Mouse (Mus musculus): ENCODE measurements around the gene Rsc1a1.
A peak's percentile ranks its signal among the peaks of the same experiment; 100 is the strongest.

Rsc1a1 gene

DNA sequence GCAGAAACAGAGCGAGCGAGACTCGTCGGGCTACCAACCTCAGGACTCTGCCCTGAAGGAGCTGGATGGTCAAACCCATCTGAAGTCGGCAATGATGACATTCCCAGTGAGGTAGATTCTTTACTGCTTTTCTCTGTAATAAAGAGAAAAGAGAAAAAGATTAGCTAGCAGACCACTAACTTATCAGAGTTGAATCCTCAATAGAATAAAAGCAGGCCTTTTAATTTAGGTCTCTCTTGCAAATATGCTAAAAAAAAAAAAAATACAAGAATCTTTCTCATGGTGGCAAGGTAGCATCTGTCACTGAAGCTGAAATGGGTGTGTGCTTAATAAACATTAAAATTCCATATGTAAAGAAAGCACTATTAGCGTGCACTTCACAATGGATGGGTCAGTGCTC is at the start of gene Rsc1a1:
TSS of gene Rsc1a1 (minus strand) at position 101 of the 400 bp plus-strand sequence.
- no peak for DNase-seq

- no peak for DNase-seq
Measured at GRCm38 (mm10) chr4:141735206-141735560, 49.8 kb upstream of the Rsc1a1 start.

- DNase-seq = peak; percentile 94
Measured at GRCm38 (mm10) chr4:141734446-141735205, 49.2 kb upstream of the Rsc1a1 start.

DNA sequence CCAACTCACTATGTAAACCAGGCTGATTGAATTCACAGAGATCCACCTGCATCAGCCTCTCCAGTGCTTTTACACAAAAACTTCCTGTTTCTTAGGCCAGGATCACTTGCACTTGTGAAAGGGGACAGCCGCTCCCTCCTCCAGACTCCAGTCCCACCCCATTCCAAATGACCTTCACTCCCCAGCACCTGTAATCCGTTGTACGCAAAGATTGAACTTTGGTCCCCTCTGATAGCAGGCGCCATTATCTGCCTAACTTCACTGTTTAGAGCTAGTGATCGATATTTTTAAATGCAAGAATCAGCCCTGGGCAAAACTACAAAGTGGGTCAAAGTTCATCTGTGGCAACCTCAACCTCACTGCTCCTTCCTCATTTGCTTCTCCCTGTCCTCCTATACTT is 46.4 kb upstream of the Rsc1a1 start:
- no peak for DNase-seq

DNA sequence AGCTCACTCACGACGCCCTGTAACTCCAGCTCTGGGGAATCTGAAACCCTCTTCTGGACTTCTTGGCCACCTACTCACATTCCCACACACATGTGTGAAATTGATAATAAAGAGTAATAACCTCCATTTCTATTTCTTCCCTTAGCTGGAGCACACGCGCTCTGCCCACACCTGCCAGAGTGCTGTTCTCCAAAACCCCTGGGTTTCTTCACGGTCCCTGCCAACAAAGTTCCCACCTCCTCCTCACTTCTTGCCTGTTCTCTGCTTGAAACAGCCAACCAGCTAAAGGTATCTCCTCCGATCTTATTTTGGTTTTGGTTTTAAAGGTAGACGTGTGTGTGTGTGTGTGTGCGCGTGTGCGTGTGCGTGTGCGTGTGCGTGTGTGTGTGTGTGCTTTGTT is 45.0 kb upstream of the Rsc1a1 start:
- DNase-seq = no peak

DNA sequence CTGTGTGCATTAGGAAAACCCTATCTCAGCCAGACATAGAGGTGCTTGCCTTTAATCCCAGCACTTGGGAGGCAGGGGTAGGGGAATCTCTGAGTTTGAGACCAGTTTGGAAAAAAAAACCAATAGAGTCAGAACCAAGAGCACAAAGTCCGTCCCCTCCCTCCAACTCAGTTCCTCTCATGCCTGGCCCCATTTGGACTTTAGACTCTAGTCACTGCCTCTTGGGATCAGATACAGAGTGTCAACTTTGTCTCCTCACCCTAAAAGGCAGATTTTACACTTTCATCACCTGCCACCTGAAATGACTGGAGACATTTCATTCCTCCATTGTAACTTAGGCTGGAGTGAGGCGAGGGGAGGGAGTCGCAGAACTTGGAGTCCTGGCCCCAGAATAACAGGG is 43.9 kb upstream of the Rsc1a1 start:
- DNase-seq = no peak

DNA sequence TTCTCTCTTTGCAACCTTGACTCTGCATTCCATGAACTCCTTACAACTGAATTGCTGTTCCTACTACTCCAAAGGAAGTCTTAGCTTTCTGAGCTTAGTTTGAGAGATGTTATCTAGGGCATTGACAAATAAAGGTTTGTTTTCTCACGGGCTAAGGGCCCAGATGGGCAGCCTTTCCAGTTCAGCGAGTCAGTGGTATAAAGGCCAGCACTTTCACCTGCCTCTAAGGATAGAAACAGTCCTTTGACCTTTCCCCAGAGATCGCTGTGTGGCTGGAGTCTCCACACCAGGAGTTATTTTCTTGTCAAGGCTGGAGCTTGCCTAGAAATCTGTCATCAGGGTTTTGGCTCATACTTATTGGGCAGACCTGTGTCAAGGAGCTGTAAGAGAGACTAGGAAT is 40.3 kb upstream of the Rsc1a1 start:
- DNase-seq = no peak

DNA sequence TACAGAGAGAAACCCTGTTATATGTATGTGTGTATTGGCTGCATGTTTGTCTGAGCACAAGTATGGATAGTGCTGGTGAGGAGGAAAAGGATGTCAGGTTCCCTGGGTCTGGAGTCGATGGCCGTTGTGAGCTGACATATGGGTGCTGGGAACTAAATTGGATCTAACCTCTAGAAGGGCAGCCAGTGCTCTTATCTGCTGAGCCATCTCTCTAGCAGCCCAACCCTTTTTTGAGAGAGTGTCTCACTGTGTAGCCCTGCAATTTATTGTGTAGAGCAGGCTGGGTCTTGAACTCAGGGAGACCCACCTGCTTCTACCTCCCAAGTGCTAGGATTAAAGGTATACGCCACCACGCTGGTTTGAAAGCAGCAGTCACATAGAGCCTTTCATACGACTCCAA is 39.9 kb upstream of the Rsc1a1 start:
- DNase-seq = no peak

GRCm38 (mm10) chr4:141724594-141724993 is 39.2 kb upstream of the Rsc1a1 start:
- no peak for DNase-seq

GRCm38 (mm10) chr4:141723673-141724068 is 38.3 kb upstream of the Rsc1a1 start:
- DNase-seq = peak; percentile 11

DNA sequence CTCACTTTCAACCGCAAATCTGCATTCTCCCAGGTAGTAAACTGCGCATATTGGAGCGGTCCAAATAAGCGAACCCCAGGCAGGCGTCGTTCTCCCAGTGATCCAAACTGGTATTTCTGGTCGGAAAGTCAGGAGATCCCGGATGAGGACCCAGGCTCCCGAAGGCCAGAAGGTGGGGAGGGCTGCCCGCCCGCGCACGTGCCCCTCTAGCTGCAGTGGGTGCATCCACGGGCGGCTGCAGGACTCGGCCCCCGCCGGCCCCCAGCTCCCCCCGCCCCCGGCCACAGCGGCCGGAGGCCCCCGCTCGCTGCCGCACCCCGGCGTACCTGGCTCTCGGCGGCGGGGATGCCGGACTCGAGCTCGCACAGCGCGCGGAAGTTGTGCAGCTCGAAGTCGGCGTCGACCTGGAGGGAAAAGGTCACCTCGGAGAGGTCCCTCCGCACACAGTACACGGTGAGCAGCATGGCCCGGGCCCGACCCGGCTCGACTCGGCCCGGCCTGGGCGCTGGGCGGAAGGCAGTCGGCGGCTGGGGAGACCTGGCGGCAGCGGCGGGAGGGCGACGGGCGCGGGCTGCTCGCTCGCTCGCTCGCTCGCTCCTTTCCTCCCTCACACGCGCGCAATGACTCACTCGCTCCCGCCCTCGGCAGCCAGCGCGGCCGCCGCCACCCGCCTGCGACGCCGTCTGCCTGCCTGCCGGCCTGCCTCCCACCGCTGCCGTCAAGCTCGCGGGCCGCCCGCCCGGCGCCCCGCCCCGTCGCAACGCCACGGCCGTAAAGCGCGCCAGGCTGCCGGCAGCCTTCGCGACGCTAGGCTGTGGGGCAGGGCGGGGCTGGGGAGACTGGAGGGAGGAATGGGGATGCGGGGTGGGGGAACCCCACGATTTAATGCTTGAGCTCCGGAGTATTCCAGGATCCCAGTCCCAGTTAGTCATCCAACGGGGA is 37.6 kb upstream of the Rsc1a1 start, which contains the start of gene Ddi2:
TSS of gene Ddi2 (minus strand) at position 689 of the 942 bp plus-strand sequence.
- DNase-seq = peak; percentile 94

GRCm38 (mm10) chr4:141721961-141722360 is 36.6 kb upstream of the Rsc1a1 start:
- DNase-seq = no peak

DNA sequence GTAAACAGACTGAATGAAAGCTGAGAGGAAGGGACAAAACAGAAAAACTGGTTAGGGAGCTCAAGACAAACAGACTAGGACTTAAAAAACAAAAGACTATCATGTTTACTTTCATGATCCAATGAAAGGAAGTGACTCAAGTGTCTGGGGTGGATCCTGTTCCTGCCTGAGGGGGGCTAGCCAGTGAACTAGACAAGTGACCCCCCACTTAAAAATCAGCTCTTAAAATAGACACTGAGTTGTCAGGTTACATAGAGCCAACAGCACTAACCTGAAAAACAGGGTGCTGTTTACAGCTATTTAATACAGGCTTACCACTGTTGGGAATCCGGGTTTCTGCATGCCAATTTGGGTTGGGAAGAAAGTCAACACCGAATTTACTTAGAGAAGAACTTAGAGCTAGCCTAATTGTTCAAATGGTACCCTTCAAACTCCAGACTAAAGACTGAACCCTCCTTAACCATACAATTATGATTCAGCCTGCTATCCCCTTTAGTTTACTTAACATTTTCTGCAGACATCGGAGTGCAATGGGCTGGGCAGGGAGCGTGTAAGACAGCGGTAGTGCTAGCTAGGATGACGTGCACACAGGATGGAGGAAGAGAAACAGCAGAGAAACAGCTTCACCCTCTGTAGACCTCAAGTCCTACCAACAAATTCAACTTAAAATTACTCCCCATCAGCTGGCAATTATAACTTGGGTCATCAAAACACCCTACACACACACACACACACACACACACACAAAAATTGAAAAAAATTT is 35.5 kb upstream of the Rsc1a1 start:
- DNase-seq = peak; percentile 17

- DNase-seq = no peak
Measured at GRCm38 (mm10) chr4:141719304-141719703, 33.9 kb upstream of the Rsc1a1 start.

DNA sequence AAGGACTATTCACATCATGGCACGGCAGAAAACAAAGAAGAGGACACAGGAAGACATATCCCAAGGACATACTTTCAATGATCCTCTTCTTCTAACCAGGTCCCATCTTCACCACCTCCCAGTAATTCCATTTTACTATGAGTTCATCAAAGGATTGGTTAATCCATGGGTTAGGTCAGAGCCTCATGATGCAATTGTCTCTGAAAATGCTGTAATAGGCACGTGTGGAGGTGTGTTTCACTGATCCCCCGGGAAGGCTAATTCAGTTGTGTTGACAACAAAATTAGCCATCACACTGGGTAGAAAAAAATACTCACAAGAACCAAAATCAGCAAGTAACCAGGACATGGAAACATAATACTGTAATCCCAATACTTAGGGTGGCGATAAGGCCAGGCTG is 32.2 kb upstream of the Rsc1a1 start:
- DNase-seq = no peak

DNA sequence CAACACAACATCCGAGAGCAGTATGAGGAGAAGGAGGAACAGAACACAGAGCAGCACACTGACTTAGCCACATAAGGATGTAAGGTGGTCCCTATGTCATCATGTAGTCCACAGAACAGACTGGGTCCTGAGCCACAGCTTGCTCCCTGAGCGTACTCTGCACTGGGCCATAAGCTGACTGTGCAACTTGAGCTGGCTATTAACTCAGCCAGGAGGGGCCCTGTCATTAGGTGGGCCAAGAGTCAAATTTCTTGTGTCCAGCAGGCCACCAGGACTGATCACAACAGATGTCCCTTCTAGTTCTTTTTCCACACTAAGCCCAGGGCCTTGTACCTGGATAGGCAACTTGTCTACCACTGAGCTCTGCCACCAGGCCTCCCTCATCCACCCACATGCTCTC is 29.6 kb upstream of the Rsc1a1 start:
- no peak for DNase-seq

GRCm38 (mm10) chr4:141713598-141714142 is 28.3 kb upstream of the Rsc1a1 start:
- DNase-seq = no peak

- no peak for DNase-seq
Measured at GRCm38 (mm10) chr4:141711250-141711649, 25.9 kb upstream of the Rsc1a1 start.

DNA sequence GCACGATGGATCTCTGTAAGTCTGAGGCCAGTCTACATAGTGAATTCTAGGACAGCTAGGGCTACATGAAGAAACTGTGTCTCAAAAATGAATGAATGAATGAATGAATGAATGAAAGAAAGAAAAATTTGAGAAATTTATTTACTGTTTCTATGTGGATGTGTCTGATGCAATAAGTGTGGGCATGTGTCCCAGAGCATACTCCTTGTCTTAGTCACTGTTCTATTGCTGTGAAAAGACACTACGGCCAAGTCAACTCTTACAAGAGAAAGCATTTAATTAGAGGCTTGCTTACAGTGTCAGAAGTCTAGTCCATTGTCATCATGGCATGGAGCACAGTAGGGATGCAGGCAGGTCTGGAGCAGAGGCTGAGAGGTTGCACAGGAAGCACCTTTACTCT is 23.6 kb upstream of the Rsc1a1 start:
- no peak for DNase-seq

GRCm38 (mm10) chr4:141708005-141708404 is 22.6 kb upstream of the Rsc1a1 start:
- DNase-seq = no peak

- no peak for DNase-seq
Measured at GRCm38 (mm10) chr4:141705331-141705730, 19.9 kb upstream of the Rsc1a1 start.

GRCm38 (mm10) chr4:141704625-141705024 is 19.2 kb upstream of the Rsc1a1 start:
- no peak for DNase-seq

- DNase-seq = no peak
Measured at GRCm38 (mm10) chr4:141694719-141695118, 9.3 kb upstream of the Rsc1a1 start.
